Mouse (Mus musculus) ES-Bruce4 (cell line): Measurements from ENCODE around the gene Dock7.

Experiments used
- EP300 ChIP-seq: IDR thresholded peaks from 2 replicates; pipeline ENCODE4 v1.6.1; 2011; ENCODE audit warnings: low read depth, low read length; ENCODE audit not compliant: insufficient read depth
- POLR2A ChIP-seq: IDR thresholded peaks from one replicate; pipeline ENCODE4 v1.8.1; 2011; ENCODE audit warnings: low read length; ENCODE audit not compliant: insufficient read depth

DNA sequence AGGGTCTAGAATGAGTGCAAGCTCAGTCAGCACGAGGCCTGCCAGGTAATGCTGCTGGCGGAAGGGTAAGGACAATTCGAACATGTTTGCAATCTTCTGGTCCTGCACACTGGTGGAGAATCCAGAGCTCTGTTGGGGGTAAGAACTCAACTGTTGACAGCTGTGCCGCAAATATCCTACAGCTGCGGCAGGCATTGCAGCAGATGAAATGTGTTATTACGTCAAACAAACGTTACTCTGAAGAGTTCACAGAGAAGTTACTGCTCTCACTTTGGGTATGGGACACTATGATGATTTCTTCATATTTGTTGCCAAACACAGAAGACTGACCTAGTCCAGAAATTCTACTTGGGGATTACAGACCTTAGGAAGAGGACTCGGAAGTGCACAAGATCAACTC, 136.0 kb downstream of the Dock7 start:
- no peak for TF ChIP-seq POLR2A
- no peak for TF ChIP-seq EP300
